Mouse (Mus musculus) spleen, postnatal 36 days (tissue): Measurements from ENCODE around the gene Zkscan6.

Experiments
- DNase-seq, 2 experiments: peaks; one replicate each; pipeline ENCODE4 v3.0.0; 2022; ENCODE audit warnings: low spot score in 2 of 2, mixed read lengths in 1 of 2

The Zkscan6 gene

GRCm38 (mm10) chr11:65806909-65807504 lies at the start of gene Zkscan6:
Gene Zkscan6, plus strand, starts transcription at chr11:65807175.
- DNase-seq = peak; percentile 87 to 92

DNA sequence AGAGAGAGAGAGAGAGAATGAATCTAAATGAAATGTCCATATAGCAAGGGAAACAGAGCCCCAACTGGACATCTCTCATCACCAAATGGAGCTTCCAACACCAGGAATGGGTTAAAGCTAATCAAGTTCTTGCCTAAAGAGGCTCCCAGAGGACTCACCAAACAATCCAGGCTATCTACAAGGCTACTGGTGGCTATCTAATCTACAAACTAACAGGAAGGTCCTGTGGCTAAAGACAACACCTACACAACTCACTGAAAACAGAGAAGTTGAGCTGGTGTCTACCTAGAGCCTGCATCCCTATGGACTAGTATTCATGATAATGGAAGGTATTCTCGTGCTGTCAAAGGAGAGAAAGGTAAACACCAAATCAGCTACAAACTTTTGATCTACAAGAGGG lies 47.6 kb upstream of the Zkscan6 start:
- DNase-seq = no peak

DNA sequence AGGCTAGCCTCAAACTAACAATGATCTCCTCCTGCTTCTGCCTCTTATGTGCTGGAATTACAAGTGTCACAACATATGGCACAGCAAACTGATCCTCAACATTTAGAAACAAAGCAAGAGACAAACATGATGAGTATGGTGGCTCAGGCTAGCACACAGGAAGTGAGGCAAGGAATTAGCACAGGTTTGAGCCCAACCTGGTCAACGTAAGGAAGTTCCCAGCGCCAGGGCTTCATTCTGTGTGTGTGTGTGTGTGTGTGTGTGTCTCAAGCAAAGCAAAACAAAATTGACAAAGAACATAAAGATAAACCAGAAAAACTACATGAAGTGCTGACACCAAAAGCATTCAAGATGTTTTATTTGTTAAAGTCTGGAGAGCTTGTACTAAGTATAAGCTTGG lies 46.1 kb upstream of the Zkscan6 start:
- DNase-seq = no peak

DNA sequence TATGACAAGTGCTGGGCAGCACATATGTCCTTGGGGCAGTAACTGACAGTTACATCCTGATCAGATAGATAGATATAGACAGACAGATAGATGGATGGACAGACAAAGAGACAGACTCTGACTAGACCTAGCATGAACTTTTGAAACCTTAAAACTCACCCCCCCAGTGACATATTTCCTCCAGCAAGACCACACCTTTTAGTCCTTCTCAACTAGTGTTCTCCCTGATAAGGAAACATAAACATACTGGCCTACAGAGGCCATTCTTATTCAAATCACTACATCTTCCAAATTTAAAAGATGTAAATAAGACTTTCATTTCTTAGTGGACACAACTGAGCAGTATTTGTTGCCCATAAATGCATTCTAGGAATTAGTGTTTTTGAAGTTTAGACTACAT lies 38.5 kb upstream of the Zkscan6 start:
- no peak for DNase-seq

GRCm38 (mm10) chr11:65769990-65770389 lies 37.0 kb upstream of the Zkscan6 start:
- no peak for DNase-seq

GRCm38 (mm10) chr11:65771546-65771945 lies 35.4 kb upstream of the Zkscan6 start:
- DNase-seq = no peak

DNA sequence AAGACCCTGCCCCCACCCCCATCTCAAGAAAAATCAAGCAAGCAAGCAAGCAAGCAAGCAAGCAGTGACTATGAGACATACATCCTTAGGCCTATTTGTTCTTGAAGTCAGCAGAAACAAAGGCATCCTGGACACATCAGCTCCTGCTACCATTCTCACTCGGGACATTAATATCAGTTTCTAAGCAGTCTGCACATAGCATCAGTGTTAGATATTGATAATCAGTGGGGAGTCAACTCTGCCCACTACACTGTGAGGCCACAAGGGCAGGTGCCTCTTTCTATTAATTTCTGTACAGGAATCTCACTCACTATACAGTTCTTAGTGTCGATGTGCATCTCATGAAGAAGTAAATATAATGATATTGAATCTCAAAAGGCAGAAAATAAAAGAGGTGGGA lies 33.4 kb upstream of the Zkscan6 start:
- DNase-seq = no peak

GRCm38 (mm10) chr11:65773946-65774656 lies 32.9 kb upstream of the Zkscan6 start:
- no peak for DNase-seq

DNA sequence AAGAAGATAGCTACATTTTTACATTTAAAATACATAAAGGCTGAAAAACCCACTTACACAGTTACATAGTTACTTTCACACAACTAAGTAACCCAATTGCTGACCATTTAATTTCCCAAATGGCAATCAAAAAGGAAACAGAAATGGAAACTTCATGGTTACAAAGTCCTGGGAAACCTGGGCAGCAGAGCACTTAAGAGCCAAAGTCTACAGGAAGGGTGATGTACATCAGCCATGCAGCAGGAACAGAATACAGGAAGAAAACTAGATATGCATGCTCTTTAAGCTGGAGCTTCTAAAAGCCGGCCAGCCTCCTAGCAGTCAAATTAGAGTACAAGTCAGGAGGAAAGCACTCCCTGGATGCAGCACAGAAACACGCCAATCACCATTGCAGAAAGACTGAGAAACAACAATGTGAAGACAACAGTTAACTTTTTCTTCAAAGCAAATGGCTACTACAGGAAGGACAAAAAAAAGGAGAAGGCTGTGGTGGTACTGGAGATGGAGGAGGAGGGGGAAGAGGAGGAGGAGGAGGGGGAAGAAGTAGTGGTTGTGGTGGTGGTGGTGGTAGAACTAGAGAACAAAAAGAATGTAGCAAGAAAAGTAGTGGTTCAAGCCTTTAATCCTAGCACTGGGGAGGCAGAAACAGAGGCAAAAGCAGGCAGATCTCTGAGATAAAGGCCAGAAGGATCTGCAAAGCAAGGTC lies 29.9 kb upstream of the Zkscan6 start:
- no peak for DNase-seq

DNA sequence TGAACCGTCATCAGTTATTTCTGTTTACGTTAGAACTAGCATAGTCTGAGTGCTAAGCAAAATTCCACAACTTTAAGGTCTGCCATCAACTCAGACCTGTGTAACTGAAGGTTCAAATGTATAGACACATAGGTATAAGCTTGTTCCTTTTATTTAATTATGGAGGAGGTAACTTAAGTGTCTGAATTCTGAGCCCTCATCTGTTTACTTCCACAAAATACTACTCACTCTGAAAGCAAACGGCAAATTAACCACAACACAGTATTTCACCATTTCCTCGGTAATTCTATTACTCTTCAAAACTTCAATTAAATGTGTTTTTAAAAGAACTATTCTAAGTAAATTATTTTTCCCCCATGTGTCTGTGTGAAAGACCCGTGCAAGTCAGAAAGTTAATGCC lies 29.2 kb upstream of the Zkscan6 start:
- DNase-seq = no peak

DNA sequence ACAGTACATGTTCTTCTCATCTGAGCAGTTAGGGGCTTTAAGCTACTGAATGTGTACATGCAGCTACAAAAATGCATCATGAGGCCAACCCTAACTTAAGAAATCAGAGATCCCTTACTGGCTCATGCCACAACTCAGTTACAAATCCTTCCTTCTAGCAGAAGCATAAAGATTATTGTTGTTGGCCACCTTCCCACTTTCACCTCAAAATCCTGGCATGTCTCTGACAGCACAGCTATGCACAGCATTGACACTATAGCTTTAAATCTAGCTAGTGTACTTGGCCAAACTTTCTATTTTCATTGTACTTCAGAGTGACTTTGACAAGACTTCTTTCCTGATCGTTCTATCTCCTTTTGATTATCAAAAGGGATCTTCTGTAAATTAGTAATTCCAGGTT lies 27.9 kb upstream of the Zkscan6 start:
- DNase-seq = no peak

GRCm38 (mm10) chr11:65779578-65779977 lies 27.4 kb upstream of the Zkscan6 start:
- no peak for DNase-seq

GRCm38 (mm10) chr11:65781596-65781995 lies 25.4 kb upstream of the Zkscan6 start:
- no peak for DNase-seq

GRCm38 (mm10) chr11:65786160-65786559 lies 20.8 kb upstream of the Zkscan6 start:
- no peak for DNase-seq

DNA sequence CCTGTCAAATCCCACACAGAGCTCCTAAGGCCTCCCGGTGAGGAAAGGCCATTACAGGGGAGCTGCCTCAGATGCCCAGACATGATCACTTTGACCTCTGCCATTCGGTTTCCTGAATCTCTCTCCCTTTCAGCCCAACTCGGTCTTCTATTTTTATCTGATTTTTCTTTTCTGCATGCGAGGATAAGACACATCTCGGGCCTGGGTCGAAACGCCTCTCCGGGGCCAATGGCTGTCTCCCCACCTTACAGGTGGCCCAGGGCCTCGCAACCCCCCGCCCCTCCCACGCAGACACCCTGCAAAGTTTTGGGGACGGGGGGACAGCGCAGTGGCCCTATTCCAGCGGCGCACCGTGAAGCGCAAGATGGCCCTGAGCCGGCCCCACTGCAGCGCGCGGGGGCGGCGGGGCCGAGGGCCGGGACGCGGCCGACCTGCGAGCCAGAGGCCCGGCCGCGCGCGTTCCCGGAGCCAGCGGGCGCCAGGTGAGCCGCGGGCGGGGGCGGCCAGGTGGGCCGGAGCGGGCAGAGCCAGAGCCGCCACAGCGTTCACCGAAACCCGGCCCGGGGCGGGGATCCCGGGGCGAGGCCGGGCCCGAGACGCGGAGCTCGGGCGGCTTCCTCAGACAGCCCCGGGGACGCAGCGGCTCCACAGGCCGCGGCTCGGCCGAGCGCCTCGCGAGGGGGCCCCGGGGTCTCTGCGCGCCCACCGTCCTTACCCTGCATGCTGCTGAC lies 19.4 kb upstream of the Zkscan6 start:
- DNase-seq = peak in 1 of 2 experiments; percentile 24

DNA sequence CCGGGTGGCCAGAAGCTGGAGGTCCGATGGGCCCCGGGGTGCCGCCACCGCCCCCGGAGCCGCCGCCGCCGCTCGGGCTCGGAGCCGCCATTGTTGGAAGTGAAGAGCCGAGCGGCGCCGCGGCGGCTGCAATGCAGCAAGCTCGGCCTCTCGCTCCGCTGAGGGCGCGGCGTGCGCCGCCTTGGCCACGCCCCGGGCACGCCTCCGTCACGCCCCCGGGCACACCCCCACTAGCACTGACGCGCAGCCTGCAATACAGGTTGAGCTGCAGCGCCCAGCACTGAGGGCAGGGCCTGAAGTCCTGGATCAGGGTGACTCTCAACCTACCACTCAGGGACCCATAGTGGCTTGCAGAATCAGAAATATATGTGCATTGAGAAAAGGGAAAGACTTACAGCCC lies 18.8 kb upstream of the Zkscan6 start, which contains the start of gene Map2k4:
Gene Map2k4, minus strand, starts transcription at position 144 of the 400 bp plus-strand sequence.
- DNase-seq = peak; percentile 92 to 93

DNA sequence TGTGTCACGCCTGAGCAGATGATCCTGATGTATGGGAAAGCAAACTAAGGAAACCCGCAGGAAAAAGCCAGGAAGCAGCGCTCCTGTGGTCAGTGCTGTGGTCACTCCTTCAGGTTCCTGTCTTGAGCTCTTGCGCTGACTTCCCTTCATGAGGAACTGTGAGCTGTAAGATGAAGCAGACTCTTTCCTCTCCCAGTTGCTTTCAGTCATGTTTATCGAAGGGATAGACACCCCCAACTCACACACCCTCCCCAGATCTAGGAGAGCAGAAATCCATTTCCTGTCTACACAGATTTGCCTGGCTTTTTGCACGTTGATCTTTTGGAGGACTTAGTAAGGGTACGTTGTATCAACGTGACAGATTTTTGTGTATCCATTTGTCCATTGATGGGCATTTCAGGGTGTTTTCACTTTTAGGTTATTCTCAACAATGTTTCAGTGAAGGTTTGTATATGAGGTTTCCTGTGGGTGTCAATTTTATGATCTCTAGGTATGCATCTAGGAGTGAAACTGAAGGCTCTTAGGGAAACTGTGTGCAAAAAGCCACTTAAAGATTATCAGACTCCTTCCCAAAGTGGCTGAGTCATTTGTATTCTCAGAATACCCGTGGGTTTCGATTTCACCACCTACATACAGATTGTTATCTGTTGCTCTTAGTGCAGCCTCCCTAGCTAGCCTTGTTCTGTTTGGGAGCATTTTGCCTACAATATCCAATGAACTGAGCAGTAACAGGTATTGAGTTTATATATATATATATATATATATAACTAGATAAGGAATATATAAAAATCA lies 12.4 kb upstream of the Zkscan6 start:
- DNase-seq = no peak

DNA sequence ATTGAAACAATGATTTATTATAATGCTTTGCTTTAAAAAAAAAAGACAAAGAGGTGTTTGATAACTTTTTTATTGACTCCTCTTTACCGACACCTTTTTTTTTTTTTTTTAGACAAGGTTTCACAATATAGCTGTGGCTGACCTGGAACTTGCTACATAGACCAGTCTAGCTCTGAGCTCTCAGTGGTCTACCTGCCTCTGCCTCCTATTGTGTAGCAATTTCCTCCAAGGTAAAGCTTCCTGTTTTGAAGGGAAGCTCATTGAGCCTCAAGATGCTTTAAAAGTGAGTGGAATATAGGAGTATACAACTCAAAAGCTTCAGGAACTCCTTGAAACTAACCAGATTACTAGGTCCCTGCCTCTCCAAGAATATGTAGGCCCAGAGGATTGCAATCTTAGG lies 11.1 kb upstream of the Zkscan6 start:
- DNase-seq = no peak

DNA sequence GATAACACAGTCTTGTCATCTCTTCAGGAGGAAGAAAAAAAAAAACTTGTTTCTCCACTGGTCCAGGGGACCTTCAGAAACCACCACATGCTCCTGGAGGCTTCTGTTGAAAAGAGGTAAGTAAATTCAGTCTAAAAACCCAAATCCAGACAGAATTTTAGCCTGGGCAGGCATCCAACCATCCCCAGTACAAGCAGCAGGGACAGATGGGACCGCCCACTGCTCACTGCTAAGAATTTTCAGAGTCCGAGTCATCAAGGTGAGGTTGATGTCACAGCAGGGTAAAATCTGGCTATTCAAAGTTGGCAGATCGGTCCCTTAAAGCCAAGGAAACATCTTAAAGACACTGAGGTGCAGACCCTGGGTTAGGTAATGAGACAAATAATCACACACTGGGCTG lies 5.1 kb upstream of the Zkscan6 start:
- DNase-seq = no peak

GRCm38 (mm10) chr11:65806321-65806904 lies 562 bp upstream of the Zkscan6 start:
- DNase-seq = peak; percentile 55 to 61

- DNase-seq = no peak
Measured at GRCm38 (mm10) chr11:65807601-65808000, 626 bp downstream of the Zkscan6 start.
